Mouse (Mus musculus): Measurements from ENCODE around the gene Palld.
A peak's percentile ranks its signal among the peaks of the same experiment; 100 is the strongest.

The Palld gene

DNA sequence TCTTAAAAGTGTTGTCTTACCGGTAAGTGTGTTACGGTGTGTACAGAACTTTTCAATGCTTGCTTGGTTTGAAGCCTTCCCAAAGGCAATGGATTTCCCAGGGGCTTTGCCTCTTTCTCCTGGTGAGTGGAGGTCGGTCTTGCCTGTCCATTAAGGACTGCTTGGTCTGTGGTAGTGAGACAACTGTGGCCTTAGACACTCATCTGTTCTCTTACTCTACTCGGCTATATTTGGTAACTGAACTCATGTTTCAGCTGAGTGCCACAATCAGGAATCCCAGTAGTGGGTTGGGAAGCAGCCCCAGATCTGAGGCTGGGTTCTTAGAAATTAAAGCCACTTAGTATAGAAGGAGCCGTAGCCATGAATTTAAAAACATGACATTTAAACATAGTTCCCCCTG lies at the start of gene Palld:
Gene Palld, minus strand, starts transcription at position 170 of the 400 bp plus-strand sequence.
- no peak for DNase-seq (ENCODE audit: low spot score in 2 of 2)

- no peak for DNase-seq (ENCODE audit: low spot score in 2 of 2)
Observed at GRCm38 (mm10) chr8:61937576-61937975, 35.1 kb upstream of the Palld start.

DNA sequence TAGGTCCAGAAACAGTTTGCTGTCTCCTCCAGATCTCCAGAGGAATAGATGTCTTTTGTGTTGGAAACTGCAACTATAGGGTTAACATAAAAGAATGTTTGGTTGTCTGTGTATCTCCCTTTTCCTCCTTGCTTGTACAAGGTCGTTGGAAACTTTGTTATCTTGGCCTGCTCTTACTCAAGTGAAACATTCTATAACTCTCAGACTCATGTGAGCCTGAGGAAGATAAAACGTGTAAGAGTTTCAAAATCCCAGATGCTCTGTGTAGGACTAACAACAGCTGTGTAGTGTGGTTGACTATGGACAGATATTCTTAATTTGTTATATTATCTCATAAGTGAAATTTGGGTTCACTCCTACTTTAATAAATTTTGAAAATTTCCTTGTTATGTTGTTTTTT lies 30.8 kb upstream of the Palld start:
- DNase-seq (ENCODE audit: low spot score in 2 of 2): no peak

DNA sequence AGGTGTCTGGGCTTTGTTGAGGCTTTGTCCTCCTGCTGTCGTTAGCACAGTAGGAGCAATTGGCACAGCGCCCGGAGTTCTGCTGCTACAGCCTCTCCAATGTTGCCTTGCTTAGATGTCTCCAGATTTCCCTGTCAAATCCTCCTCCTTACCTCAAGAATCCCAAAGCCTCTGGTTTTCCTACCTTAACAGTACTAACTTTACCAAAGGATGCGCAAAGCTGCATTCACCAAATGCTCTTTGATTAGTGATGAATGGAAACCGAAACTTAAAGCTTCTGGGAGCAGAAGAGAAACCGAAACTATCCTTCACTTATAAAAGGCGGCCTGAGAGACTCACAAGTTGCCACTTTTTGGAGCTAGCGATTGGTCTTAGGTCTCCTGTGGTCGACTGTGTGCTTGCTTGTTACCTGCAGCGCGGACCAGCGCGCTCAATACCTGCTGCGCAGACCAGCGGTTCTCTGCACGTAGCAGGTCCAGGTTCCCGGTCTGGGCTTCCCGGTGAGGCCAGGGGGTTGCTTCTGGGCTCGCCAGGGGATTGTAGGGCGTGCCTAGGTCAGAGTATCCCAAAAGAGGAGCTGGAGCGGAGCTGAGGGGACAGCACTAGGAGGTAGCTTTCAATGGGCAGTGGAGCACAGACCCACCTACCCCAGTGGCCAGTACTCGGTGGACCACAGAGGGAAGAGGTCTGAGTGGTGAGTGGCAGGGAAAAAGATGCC lies 25.4 kb upstream of the Palld start, which contains the start of gene Ddx60:
Gene Ddx60, plus strand, starts transcription at position 311 of the 718 bp plus-strand sequence.
- peak; percentile 10 to 44 for DNase-seq (ENCODE audit: low spot score in 2 of 2)

GRCm38 (mm10) chr8:61924518-61924917 lies 22.0 kb upstream of the Palld start:
- no peak for DNase-seq (ENCODE audit: low spot score in 2 of 2)

DNA sequence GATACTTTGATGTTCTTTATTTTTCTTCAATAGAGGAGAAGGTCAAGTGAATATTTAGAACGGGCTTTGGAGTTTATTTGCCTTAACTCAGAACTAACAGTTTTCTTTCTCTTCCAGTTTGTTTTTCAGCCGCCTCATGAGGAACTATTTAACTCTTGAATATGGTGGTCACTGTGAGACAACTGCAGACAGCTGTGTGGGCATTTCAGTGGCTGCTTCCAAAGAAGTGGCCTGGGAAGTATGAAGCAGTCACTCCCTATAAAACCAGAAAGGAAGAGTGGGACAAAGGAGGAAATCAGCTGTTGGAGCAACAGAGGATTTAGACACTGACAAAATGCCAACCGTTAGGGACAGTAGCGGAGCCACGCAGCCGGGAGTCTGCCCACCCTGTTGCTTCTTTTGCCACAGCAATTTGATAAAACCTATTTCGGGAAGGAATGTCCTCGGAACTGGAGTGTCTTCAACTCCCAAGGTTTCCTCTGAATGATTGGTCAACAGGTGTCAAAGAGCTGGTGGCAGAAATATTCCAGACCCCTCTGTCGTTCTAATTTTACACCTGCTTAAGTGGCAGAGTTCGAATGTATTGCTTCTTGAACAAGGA lies 19.1 kb upstream of the Palld start:
- DNase-seq (ENCODE audit: low spot score in 2 of 2): no peak

- no peak for DNase-seq (ENCODE audit: low spot score in 2 of 2)
Observed at GRCm38 (mm10) chr8:61920389-61920788, 17.9 kb upstream of the Palld start.

GRCm38 (mm10) chr8:61919145-61919788 lies 16.8 kb upstream of the Palld start:
- DNase-seq (ENCODE audit: low spot score in 2 of 2): no peak

DNA sequence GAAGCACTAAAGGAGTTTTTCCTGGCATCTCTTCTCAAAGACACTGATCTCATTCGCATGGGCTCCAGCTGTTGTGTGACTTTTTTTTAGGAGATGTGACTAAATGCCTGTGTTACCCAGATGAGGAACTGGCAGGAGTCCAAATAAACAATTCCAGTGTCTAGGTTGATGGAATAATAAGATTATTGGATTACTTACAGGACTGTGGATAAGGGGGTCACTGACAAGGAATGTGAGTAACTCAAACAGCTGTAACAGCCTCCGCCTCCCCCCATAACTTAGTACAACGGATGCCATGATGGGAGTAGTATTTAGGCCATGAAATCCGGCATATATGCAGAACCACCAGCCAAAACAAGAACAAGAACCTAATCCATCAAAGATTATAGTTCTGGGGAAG lies 14.8 kb upstream of the Palld start:
- DNase-seq (ENCODE audit: low spot score in 2 of 2): no peak

- no peak for DNase-seq (ENCODE audit: low spot score in 2 of 2)
Observed at GRCm38 (mm10) chr8:61913957-61914356, 11.5 kb upstream of the Palld start.

DNA sequence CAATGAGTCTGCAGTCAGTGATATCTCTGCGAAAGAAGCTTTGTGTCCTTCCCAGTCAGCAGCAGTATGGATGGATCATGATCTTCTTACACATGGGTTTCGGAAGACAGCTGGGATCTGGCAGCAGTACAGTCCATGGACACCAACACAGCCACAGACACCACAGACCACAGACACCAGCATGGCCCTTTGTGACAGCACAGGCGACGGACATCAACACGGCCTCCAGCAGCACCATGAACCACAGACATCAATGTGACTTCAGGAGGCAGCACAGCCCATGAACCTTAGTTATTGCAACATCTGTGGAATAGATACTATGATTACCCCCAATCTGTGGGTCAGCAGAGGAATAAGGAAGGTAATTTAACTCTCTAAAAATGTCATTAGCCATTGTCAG lies 10.3 kb upstream of the Palld start:
- DNase-seq (ENCODE audit: low spot score in 2 of 2): no peak

DNA sequence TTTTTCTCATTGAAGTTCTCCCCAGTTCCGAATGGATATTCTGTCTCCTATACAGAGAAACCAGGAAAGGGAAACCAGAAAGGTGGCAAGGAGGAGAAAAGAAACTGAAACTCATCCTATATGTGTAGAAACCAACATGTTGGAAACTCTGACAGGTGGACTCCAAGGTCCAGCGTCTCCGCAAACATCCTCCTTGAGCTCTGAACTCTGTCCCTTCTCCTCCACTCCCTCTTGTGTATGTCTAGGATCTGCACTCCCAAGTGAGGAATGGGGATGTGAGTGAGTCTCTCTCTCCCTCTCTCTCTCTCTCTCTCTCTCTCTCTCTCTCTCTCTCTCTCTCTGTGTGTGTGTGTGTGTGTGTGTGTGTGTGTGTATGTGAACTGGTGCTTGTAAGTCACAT lies 6.8 kb upstream of the Palld start:
- no peak for DNase-seq (ENCODE audit: low spot score in 2 of 2)

GRCm38 (mm10) chr8:61908303-61909215 lies 6.1 kb upstream of the Palld start:
- DNase-seq (ENCODE audit: low spot score in 2 of 2): no peak

DNA sequence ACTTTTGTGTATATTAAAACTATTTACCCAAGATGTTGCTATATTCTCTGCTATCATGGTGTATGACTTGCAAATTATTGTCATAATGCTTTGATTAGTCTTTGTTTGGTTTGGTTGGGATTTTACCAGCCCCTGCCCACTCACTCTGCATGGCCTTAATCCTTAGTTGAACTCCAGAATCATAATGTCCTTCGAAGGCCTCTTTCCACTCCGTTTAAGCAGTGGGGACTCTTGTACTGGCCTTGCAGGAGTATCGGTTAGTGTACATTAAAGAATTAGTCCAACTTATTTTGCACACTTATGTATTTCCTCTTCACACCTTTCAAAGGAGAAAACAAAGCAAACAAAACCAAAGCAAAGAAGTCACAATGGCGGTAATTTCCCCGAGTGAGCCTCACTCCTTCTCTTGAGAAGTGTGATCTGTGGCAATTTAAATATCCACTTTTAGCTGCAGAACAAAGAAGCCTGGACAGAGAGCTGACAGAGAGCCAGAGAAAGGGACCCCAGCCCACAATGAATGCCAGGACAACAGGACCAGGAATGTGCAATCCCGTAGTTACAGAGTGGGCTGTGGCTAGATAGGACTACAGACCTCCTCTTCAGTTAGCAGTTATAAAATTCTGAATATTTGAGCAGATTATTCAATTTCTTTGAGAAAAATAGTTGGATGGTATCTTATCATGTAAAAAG lies 1.3 kb downstream of the Palld start:
- DNase-seq (ENCODE audit: low spot score in 2 of 2): no peak

DNA sequence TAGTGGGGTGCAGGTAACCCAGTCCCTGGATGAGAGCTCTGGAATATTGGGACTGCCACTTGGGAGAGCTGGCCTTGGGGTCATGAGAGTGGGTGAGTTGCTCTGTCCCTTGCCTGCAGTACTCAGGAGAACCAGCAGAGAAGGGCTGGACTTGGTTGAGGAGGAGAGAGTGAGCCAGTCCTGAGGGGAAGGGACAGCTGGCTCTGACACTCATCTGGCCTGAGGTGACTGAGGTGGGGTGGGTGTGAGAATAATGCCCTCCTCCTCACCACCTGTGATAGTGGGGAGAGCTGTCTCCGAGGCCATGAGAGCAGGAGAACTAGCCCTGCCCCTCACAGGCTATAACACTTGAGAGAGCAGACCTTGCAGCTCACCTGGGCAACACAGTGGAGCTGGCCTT lies 5.1 kb downstream of the Palld start:
- no peak for DNase-seq (ENCODE audit: low spot score in 2 of 2)

DNA sequence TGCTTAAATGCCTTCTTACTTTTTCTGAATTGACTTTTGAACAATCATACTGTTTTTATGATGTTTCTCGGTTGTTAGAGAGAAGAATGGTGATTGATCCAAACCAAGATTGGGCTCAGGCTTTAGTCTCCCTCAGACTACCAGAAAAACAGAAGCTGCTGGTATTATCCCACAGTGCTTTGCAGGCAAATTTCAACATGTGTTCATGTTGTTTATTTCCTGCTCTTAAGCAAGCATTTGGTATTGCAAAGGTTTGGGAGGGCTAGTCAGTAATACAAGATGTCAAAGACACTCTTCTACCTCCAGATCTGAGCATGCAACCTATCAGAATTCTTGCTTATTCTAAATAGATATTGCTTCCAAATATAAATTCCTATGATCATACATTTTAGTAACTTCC lies 5.7 kb downstream of the Palld start:
- DNase-seq (ENCODE audit: low spot score in 2 of 2): no peak

- peak; percentile 17 to 25 for DNase-seq (ENCODE audit: low spot score in 2 of 2)
Observed at GRCm38 (mm10) chr8:61894062-61894461, 8.4 kb downstream of the Palld start.

- no peak for DNase-seq (ENCODE audit: low spot score in 2 of 2)
Observed at GRCm38 (mm10) chr8:61877607-61878006, 24.9 kb downstream of the Palld start.

DNA sequence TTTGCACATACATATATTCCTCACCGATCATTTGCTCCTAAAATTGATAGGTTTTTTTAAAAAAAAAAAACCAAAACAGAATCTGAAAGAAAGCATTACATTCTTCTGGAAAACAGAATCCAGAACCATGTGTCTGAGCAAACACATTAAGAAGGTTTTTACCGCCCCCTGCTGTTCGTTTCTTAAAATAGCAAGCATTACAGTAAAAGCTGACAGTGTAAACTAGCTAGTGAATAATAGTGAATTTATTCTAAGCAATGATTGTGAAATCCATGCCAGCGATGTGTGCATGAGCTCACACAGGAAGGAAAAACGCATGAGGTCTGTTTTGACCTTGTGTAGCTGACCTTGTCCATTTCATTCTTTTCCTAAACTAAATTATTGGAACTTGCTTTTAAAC lies 27.2 kb downstream of the Palld start:
- peak in 1 of 2 experiments; percentile 22 for DNase-seq (ENCODE audit: low spot score in 2 of 2)

- no peak for DNase-seq (ENCODE audit: low spot score in 2 of 2)
Observed at GRCm38 (mm10) chr8:61873994-61874393, 28.5 kb downstream of the Palld start.

GRCm38 (mm10) chr8:61868481-61868880 lies 34.0 kb downstream of the Palld start:
- no peak for DNase-seq (ENCODE audit: low spot score in 2 of 2)

Data from urinary bladder, adult 18-20 months (tissue).